In the genomic region with DNA sequence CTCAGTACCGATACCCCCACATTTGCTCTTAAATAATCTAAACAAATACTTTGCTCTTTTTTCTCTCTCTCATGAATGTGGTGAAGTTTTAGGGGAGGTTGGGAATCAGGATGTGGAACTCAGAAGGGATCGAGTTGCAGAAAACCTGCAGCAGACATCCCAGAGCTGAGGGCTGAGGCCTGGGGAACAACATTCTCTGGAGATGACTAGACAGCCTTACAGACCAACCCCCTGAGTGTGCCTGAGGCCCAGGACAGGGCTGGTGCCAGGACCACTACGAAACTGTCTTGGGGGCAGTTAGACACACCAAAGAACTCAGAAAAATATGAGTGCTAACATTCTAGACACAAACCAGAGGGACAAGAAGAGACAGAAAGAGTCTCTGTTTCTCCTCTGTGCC, we compare ENCODE assay signal across 24 mouse cellular contexts.
DNase-seq lines count a peak whose midpoint lies in the region; TF ChIP-seq lines count a peak whose summit lies in the region.
"Had no signal": no experiment of that assay in that cellular context is flagged by ENCODE, and none has a peak within 500 bp of the region (broad histone marks: within the 10 kb centered on the region; RNA-seq: fewer than 3 reads in every experiment).

No protein-coding gene starts in this region.

- TF ChIP-seq POLR2A in myocyte (IDR thresholded peaks at IDR 0.05; ENCODE audit: insufficient read length, low read depth): no peak

- no peak overlapping the region for H3ac ChIP-seq in myocyte (ENCODE audit: control insufficient read depth, insufficient read length)

- no peaks in the 10 kb centered on the region for H3K36me3 ChIP-seq in myocyte (ENCODE audit: control insufficient read depth, insufficient read depth)
- H3K36me3 ChIP-seq: forebrain, embryonic 12.5 days; forebrain, embryonic 15.5 days; heart, embryonic 10.5 days; heart, embryonic 13.5 days had no signal

- no peak overlapping the region for H3K4me3 ChIP-seq in myocyte
- H3K4me3 ChIP-seq: forebrain, embryonic 12.5 days; forebrain, embryonic 15.5 days; heart, adult 2 months; heart, embryonic 10.5 days; heart, embryonic 13.5 days had no signal

- no peaks in the 10 kb centered on the region for H3K27me3 ChIP-seq in myocyte (ENCODE audit: control insufficient read depth, insufficient read depth, insufficient read length)
- H3K27me3 ChIP-seq: forebrain, embryonic 12.5 days; forebrain, embryonic 15.5 days; Patski had no signal

- H3K79me2 ChIP-seq in myocyte (ENCODE audit: control insufficient read depth, insufficient read depth): no peaks in the 10 kb centered on the region

- H3K4me2 ChIP-seq in myocyte (ENCODE audit: low read depth): peak overlapping the region; percentile 36
- H3K4me2 ChIP-seq: forebrain, embryonic 12.5 days; forebrain, embryonic 15.5 days; heart, embryonic 13.5 days; hindbrain, embryonic 14.5 days had no signal

- peak; percentile 24 for DNase-seq in 3134 (ENCODE audit: extremely low read depth, insufficient read length, low spot score)
- peak; percentile 84 for DNase-seq in 3T3-L1 (ENCODE audit: low read depth, low spot score)
- peak; percentile 73 for DNase-seq in NIH3T3 (ENCODE audit: low read depth)
- no peak for DNase-seq in right cerebral cortex, adult 18-20 months
- no peak for DNase-seq in thymus, postnatal 0 days (ENCODE audit: low spot score)
- DNase-seq: adrenal gland, postnatal 10 days; adrenal gland, postnatal 36 days; B cell, adult 2 months; cerebellum, adult 11 months; cerebellum, adult 2 months; cerebellum, adult 9-11 months; cerebellum, postnatal 25 days; gastrocnemius, postnatal 10 days; gastrocnemius, postnatal 36 days; heart, adult 2 months; heart, postnatal 14 days; heart, postnatal 4 days had no signal

TF ChIP-seq in myocyte, 11 proteins besides CTCF, POLR2A, EP300 and RAD21:
- TF ChIP-seq REST (IDR thresholded peaks at IDR 0.05; ENCODE audit: insufficient read depth, insufficient read length): no peak
- no peak for TF ChIP-seq POLR2AphosphoS2 (IDR thresholded peaks at IDR 0.05; ENCODE audit: insufficient read length, low read depth)
- TF ChIP-seq TCF3 (IDR thresholded peaks at IDR 0.05; ENCODE audit: insufficient read length, low read depth): no peak

Comparison
In these comparisons a context has a peak if more than half of its experiments do, and no peak if none do; other contexts are left out.
1. DNase-seq: peak in 3134 (single experiment), 3T3-L1 (single experiment) and NIH3T3 (single experiment); none in right cerebral cortex, adult 18-20 months (single experiment) and thymus, postnatal 0 days (single experiment).